Mouse (Mus musculus) gastrocnemius, adult 18-20 months (tissue): ENCODE results near the gene Acadm. TPM values are rescaled to one million over a fixed set of nuclear protein-coding genes. Genes with fewer than 3 reads are reported as not detected.
A peak's percentile ranks its signal among the peaks of the same experiment; 100 is the strongest.

Experiments used
- DNase-seq: peaks from one replicate; pipeline ENCODE4 v3.0.0; 2021; ENCODE audit warnings: low spot score
- long read RNA-seq, 2 experiments: library from polyadenylated mRNA; stranded (forward); transcript quantifications; one replicate each; pipeline ENCODE4 v2.0.0; 2021
- total RNA-seq, 2 experiments: library from RNA; stranded (reverse); gene quantifications; 2 replicates each; pipeline ENCODE4 v1.2.3; 2021

Acadm gene
- total RNA-seq = 100 to 1,000 TPM; 316 to 427 TPM
- long read RNA-seq, experiment 1, transcript Acadm-201 (12 exons, 2,047 nt) = major isoform, 319 of 381 reads
- long read RNA-seq, experiment 1, partial matches to known transcripts = 48 of 381 reads
- long read RNA-seq, experiment 1, other reads (novel, unspliced or antisense) = 14 of 381 reads
- long read RNA-seq, experiment 2, transcript Acadm-201 (12 exons, 2,047 nt) = major isoform, 272 of 328 reads
- long read RNA-seq, experiment 2, partial matches to known transcripts = 44 of 328 reads
- long read RNA-seq, experiment 2, other reads (novel, unspliced or antisense) = 10 of 328 reads

DNA sequence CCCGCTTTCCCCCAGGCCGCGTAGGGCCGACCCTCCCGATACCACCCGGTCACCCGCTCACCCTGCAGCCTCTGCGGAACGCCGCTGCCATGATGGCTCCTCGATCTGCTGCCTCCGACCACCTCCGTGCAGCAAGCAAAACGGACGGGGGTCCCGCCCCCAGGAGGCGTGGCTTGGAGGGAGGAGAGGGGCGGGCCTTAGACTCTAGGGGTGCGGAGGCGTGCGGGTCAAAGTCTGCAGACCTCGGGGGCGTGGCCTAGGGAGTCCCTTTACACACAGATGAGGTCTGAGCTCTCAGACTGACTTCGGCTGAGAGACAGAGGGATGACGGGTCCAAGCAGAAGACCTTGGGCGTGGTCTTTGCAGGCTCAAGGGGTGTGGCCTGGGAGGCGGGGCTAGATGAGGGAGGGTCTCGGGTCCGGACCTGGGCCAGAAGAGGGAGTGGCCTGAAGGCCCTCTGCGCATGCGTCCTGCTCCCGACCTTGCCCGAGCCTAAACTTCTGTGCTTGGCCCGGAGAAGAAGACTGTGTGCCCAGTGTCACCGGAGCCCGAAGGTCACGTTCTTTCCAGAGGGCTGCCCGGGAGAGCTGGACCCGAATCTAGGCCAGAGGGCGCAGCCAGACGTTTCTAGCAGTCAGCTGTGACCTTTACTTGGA, at the start of gene Acadm:
Gene Acadm (minus strand): TSS at position 298 of the 656 bp plus-strand sequence.
- peak; percentile 98 for DNase-seq

DNA sequence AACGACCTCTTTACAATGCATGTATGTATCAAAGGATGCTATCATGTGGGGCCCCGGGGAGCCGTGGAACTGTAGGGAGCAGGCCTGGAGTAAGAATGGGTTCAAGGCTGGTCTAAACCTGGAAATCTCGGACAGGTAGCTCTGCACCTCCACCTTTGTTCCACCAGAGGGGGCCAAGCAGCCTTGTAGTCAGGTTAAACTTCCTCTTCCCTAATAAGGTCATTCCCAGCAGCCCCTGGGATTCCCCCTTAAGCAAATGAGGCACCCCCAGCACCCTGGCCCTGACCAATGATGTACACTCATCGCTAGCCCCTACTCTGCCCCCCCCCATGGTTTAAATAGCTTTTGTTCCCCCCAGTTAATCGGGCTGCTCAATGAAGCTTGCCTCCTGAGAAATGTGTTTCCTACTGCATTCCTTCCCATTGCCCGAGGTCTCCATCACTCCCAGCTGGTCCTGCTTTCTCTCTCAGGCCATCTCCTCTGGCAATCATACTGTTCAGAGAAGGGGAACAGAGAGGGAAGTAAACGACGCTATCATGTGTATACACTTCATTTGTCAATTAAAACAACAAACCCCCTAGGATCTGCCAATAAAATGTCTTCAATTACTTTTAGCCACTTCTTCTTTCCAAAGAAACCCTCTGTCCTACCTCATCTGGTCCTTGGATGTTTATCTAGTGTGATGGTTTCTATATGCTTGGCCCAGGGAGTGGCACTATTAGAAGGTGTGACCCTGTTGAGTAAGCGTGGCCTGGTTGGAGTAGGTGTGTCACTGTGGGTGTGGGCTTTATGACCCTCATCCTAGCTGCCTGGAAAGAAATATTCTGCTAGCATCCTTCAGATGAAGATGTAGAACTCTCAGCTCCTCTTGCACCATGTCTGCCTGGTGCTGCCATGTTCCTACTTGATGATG, 40.3 kb upstream of the Acadm start:
- DNase-seq = no peak

DNA sequence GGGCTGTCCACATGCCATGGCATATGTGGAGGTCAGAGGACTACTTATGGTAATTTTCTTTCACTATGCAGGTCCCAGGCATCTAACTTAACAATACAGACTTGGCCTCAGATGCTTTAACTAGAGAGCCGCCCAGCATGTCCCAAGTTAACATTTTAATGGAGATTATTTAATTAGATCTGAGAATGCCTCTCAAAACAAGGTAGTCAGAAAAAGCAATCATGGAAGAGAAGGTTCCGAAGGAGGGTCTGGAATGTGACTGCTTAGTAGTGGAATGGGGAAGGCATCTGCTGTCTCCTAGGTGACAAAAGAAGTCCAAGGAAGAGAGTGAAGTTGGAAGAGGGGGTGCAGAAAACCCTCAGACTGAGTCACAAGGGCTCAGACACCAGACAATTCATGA, 36.2 kb upstream of the Acadm start:
- DNase-seq = no peak

DNA sequence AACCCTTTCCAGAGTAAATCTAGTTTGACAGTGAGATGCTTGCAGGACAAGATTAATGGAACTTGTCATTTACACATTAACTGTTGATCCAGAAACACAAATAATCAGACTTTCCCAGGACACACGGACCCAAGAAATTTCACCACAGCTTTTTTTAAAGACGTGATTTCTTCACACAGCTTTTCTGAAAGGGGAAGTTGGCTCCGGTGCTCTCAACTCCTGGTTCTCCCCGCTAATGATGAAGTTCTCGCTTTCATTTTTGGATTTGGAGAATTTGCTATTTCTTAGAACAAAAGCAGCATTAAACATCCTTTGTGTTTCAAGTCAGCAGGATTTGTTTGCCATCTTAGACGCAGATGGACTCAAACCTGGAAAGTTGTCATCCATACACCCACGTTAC, 31.4 kb upstream of the Acadm start:
- DNase-seq = no peak

DNA sequence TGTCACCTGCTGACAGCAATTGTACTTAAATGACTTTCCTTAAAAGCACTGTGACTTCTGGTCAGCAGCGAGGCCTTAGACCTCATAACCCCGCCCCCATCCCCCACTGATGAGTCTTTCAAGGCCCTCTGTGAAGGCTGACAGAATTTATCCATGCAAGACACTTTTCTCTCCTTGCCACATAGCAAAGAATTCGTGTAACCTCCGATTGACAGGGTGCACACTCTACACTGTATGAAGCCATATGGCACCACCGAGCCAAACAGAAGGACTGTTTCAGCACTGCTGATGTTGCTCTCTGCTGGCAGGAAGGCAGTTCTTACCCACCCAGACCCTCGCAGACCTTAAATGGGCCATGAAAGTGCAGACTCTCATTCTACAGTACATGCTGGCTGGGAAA, 30.6 kb upstream of the Acadm start:
- DNase-seq = no peak

DNA sequence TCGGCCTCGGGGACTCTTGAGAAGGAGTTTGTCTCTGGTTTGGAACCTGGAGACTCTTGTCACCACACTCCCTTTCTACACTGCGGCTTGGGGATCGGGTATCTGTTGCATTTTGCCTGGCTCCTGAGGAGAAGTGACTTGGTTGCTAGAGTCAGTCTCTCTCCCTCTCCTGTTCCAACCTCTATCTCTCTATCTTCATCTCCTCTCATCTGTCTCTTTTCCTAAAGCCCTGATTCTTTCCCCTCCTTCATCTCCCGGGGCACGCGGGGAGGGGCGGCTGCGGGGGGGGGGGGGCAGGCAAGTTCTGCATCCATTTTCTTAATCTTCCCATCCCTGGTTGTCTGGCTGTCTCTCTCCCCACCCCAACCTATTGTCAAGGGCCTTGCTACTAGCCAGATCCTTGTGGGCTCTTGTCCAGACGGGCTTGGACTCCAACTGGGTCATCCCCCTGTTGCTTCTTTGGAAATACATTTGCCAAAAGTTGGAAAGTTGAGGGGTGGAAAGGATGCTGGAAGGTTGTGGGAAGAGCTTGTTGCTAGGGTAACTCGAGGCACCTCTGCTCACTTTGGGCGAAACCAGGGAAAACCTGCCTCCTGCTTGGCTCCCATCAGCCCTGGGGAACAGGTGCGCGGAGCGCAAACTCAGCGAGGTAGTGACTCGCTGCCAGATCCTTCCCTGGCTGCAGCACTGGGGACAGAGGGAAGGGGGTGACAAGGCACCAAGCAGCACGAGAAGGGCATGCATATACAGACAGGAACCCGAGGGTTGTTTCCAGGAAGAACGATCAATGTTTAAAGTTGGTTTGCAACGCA, 29.7 kb upstream of the Acadm start:
- DNase-seq = no peak

DNA sequence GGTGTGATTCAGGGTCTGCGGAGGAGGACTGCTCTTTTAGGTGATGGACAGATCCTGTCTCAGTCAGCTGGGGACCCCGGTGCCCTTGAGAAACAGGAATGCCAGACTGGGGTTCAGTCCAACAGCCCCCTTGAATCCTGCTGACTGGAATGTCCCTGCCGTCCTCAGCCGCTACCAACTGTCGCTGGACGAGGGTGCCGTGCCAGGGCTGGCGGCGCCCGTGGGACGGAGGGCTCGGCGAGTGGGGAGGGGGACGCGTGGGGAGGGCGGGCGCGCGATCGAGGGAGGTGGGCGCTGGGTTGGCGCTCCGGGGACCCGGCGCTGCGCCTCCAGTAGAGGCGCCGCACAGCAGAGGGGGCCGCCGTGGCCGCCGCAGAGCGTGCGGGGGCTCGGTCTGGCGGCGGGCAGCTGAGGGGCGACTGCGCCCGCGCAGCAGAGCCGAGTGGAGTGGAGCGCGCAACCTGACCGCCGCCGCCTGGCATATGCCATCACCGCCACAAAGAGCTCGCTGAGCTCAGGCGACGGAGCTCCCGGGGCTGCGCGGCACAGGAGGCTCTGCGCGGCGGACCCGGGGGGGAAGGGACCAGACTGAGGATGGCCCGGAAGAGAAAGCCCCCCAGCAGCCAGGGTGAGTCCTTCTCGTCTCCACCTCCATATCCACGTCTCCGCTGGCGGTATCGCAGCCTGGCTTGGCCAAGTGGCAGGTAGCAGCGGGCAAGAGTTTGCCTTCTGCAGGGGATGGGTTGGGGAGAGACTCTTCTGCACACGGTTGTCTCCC, 28.9 kb upstream of the Acadm start, which contains the start of gene Slc44a5:
Gene Slc44a5 (plus strand): TSS at position 266 of the 778 bp plus-strand sequence.
- no peak for DNase-seq

DNA sequence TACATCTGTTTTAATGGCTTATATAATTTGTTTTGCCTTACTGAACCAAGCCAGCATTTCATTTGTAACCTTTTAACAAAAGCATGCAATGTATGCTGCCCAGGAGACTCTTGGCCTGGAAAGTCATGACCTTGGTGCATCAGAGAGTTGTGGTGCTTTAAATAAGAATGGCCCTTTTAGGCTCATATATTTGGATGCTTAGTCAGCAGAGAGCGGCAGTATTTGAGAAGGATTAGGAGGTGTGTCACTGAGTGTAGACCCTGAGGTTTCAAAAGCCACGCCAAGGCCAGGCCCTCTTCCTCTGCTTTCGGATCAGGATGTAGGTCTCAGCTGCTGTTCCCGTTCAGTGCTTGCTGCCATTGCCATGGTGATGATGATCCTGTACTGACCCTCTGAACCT, 25.0 kb upstream of the Acadm start:
- DNase-seq = no peak

DNA sequence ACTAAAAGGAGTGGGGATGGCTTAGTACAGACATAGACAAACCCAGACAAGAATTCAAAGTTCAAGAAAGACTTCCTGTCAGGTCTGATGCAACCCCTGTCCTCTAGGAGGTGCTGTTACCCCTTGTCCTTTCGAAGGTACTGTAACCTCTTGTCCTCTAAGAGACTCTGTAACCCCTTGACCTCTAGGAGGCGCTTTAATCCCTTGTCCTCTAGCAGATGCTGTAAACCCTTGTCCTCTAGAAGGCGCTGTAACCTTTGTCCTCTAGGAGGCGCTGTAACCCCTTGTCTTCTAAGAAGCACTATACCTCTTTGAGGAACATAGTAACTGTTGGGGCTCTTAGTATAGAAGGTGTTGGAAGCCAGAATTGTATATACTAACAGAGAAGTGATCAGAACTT, 24.1 kb upstream of the Acadm start:
- DNase-seq = no peak

DNA sequence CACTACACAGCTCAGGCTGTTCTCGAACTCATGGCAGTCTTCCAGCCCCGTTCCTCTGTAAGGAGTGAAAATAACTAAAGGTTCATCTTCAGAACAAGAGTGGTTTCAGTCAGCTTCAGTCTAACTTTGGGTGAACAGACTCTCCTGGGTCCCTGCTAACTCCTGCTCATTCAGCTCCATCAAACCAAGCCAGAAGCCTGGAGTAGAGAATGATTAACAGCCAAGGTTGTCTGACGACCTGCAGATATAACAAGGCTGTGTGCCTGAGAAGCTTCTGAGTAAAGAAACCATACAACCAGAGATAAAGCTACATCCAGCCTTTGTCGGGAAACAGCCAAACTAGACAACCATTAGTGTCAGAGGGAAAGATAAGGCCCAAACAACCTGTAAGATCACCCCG, 23.0 kb upstream of the Acadm start:
- DNase-seq = no peak

DNA sequence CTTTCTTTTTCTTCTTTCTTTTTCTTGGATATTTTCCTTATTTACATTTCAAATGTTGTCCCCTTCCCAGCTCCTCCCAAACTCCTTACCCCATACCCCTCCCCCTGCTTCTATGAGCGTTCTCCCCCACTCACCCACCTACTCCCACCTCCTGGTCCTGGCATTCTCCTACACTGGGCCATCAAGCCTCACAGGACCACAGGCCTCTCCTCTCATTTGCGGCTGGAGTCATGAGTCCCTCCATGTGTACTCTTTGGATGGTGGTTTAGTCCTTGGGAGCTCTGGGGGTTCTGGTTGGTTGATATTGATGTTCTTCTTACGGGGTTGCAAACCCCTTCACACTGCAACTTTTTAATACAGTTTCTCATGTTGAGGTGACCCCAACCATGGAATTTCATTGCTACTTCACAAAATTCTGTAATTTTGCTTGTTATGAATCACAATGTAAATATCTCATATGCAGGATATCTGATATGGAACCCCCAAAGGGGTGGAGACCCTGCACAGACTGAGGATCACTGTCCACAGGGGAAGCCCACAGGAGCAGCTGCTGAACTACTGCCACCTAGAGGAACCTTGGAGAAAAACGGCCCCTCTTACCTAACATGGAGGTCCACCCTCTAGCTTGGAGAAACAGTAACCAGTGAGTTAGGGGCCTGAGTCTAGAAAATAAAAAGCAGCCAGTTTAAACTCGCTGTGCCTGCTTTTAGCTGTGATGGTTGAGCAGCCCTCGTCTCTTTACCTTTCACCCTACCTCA, 17.4 kb upstream of the Acadm start:
- no peak for DNase-seq

DNA sequence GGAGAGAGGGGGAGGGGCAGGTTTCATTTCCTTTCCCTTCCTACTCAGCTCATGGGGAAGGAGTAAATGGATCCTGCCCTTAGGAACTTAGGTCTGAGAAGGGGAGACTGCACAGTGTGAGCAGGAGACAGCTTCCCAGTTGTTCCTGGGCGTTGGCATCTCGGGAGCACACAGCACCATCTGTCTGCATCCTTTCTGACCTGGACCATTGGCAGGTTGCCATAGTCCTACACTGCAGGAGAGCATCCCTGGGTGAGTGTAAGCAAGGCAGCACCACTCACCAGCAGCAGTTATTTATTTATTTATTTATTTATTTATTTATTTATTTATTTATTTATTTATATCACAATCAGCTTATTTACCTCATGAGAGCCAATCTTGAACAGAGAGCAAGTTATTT, 16.5 kb upstream of the Acadm start:
- no peak for DNase-seq

DNA sequence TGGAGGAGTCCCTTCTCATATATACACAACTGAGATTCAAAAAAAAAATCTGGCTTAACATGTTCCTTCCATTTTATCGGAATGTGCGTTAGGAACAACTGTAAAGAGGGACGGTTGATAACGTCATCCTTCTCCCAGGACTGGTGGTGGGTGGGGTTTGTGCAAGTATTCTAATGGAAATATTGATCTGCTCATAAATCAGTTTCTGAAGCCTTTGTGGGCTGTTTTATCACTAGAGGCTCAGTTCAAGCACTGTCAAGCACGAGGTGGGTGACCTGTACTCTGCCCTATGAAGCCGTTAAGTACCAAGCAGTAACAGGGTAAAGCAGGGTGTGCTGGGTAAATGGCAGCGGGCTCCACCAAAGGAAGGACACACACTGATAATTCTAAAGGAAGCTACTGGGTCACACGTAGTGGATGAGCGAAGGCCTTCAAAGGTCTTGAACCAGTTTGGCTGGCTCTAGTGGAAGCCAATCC, 15.3 kb upstream of the Acadm start:
- no peak for DNase-seq

DNA sequence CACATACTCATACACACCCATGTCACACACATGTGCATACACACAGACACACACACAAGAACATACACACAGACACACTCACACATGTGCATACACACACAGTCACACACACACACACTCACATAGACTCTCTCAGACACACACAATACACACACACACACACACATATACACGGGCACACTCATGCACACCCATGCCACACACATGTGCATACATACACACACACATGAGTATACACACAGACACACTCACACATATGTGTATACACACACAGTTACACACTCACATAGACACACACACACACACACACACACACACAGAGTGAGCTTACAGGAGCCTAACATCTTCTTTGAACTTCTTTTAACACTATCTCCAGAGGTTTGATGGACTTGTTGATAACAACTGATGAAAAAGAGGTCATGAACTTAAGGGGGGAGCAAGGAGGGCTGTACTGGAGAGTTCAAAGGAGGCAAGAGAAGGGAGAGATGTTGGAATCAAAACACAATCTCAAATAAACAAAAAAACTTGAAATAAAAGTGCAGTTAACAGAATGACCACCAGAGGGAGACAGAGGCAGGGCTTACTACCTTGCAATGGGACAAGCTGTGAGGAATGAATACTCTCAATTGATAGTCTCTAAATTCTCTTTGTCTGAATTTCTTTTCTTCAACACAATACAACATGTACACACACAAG, 14.8 kb upstream of the Acadm start:
- peak; percentile 39 for DNase-seq

DNA sequence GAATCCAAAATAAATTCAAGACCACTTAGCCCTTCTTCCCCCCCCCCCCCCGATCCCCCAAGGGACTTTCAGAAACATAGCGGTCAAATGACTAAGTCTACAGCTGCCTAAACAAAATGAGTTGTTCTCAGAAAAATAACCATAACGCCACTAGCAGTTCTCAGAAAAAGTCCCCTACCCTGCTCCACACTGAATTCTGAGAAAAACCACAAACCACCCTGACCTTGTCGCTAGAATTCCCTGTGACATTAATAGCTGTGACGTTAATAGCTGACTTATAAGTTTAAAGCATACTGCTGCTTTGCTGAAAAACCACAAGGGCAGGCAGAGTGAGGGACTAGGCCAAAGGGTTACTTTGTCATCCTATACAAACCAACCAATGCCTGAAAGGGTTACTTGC, 13.5 kb upstream of the Acadm start:
- DNase-seq = no peak

DNA sequence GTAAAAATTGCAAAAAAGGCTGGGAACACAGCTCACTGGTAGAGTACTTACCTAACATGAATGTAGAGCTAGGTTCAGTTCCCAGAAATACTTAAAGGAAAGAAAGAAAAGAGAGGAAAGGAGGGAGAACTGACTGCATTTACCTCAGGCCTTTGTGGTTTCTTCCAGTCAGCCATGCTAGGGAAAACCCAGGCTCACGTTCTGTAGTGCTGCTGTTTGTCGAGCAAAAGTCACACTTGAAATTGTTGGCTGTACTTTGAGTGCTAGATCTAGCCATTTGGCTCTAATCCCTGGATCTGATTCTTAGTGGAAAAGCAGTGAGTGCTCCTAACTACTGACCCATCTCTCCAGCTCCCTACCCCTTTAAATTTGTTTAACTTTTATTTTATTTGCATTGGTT, 3.7 kb upstream of the Acadm start:
- peak; percentile 32 for DNase-seq

DNA sequence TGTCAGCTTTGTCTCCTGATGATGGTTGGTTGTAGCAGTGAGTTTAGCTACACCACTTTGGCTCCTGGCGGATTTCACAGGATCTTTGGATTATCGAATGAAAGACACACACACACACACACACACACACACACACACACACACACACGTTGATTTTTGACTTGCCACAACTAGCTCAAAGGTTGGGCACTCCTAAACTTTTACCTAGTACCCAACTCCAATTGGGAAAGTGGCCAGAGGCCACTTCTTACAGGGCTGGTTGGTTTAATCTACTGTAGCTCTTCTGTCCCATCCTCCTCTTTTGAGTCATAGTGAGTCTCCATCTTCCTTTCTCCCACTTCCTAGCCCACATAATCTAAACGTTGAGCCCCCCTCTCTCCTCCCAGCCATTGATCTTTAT, 2.8 kb upstream of the Acadm start:
- no peak for DNase-seq

DNA sequence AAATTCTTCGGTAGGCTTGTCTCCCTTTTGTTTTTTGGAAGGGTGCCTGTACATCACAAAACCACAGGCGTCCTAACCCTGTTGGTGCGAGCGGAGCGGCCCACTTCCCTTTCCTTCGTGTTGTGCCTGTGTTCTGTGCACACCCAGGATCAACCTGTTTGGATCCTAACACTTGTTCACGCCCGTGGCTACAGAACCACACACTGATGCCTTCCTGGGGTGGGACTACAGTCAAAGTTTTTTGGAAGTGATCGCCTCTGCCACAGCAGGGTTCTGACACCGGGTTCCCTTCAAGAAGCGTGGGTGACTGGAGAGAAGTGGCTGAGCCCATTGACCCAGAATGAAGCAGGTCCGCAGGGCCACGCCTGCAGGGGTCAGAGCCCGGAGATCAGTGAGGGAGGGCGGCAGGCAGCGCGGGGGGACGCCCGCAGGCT, 514 bp downstream of the Acadm start:
- no peak for DNase-seq
